Mouse (Mus musculus): ENCODE measurements around the gene Ccdc162.

Ccdc162 gene

GRCm38 (mm10) chr10:41489294-41489693, 227.1 kb downstream of the Ccdc162 start:
- DNase-seq (ENCODE audit: low read depth) = no peak

GRCm38 (mm10) chr10:41488877-41489276, 227.6 kb downstream of the Ccdc162 start:
- peak; percentile 58 for DNase-seq (ENCODE audit: low read depth)
